Mouse (Mus musculus) hindbrain, embryonic 12.5 days (tissue): ENCODE results near the gene Fbxl18. TPM values are rescaled to one million over a fixed set of nuclear protein-coding genes. Genes with fewer than 3 reads are reported as not detected.
A peak's percentile ranks its signal among the peaks of the same experiment; 100 is the strongest.
"Not testable (repeated sequence)": the region's sequence is repeated elsewhere in the genome, so short reads cannot be mapped to it uniquely, and the experiment has no call there.

Experiments
- ATAC-seq: fragments of 200-750 bp; cut with Nextera tagmentation; 2 replicates; pipeline ENCODE4 v1.8.0; 2017; ENCODE audit warnings: moderate TSS enrichment; ENCODE audit not compliant: low FRiP score
- H3K27ac ChIP-seq: fragments of 300-500 bp; sonication (generic); 2 replicates; pipeline ENCODE4 v1.5.1; 2016; ENCODE audit warnings: mild to moderate bottlenecking
- H3K27me3 ChIP-seq: fragments of 300-500 bp; sonication (generic); 2 replicates; pipeline ENCODE4 v1.6.1; 2016; ENCODE audit warnings: mild to moderate bottlenecking
- H3K36me3 ChIP-seq: fragments of 300-500 bp; sonication (generic); 2 replicates; pipeline ENCODE4 v1.6.1; 2016; ENCODE audit warnings: mild to moderate bottlenecking
- H3K4me1 ChIP-seq: fragments of 300-500 bp; sonication (generic); 2 replicates; pipeline ENCODE4 v1.6.1; 2016
- H3K4me2 ChIP-seq: fragments of 300-500 bp; sonication (generic); replicated peaks from 2 replicates; pipeline ENCODE4 v1.6.1; 2016; ENCODE audit warnings: mild to moderate bottlenecking
- H3K4me3 ChIP-seq: fragments of 300-500 bp; sonication (generic); 2 replicates; pipeline ENCODE4 v1.5.1; 2016; ENCODE audit warnings: mild to moderate bottlenecking
- H3K9ac ChIP-seq: fragments of 300-500 bp; sonication (generic); 2 replicates; pipeline ENCODE4 v1.6.1; 2016; ENCODE audit warnings: mild to moderate bottlenecking, moderate library complexity
- H3K9me3 ChIP-seq: fragments of 300-500 bp; sonication (generic); replicated peaks from 2 replicates; pipeline ENCODE4 v1.6.1; 2016; ENCODE audit warnings: mild to moderate bottlenecking
- WGBS: fragments of 180-500 bp; shearing (Covaris S2); methylation state at CpG from one replicate; pipeline ENCODE4 v1.1.7; 2016; 5-methylcytosine and 5-hydroxymethylcytosine counted together
- polyA plus RNA-seq: library from polyadenylated mRNA; unstranded; fragments of >200 nt; fragmentation: Nextera tagmentation; extraction: Ambion mirVana; gene quantifications from 2 replicates; pipeline ENCODE4 v1.2.1, GENCODE M21; 2016

Gene Fbxl18
- polyA plus RNA-seq, 1 experiment from 2014 or later: 24.6 TPM

- WGBS: 78% methylated on average over 9 of the region's 9 CpGs
- Histone ChIP-seq H3K27ac (no peak overlapping the region), H3K9ac (no peak overlapping the region), H3K4me1 (no peaks in the 10 kb centered on the region), H3K36me3 (no peaks in the 10 kb centered on the region), H3K27me3 (no peaks in the 10 kb centered on the region), H3K4me2 (no peak overlapping the region), H3K9me3 (no peaks in the 10 kb centered on the region), H3K4me3 (no peak overlapping the region)
- no peak for ATAC-seq
These were observed 44.7 kb downstream of the Fbxl18 start for GRCm38 (mm10) chr5:142850476-142850875.

GRCm38 (mm10) chr5:142848911-142849310 is 46.3 kb downstream of the Fbxl18 start:
- no peaks in the 10 kb centered on the region for H3K9me3 ChIP-seq
- H3K36me3 ChIP-seq: no peaks in the 10 kb centered on the region
- no peaks in the 10 kb centered on the region for H3K27me3 ChIP-seq
- H3K4me1 ChIP-seq: no peaks in the 10 kb centered on the region
- H3K27ac ChIP-seq: no peak overlapping the region
- no peak overlapping the region for H3K4me3 ChIP-seq
- no peak for ATAC-seq
- no peak overlapping the region for H3K4me2 ChIP-seq
- WGBS: 95% methylated on average over 7 of the region's 7 CpGs
- H3K9ac ChIP-seq: no peak overlapping the region

GRCm38 (mm10) chr5:142848149-142848548 is 47.1 kb downstream of the Fbxl18 start:
- H3K27ac ChIP-seq: no peak overlapping the region
- no peak overlapping the region for H3K4me3 ChIP-seq
- no peaks in the 10 kb centered on the region for H3K27me3 ChIP-seq
- no peaks in the 10 kb centered on the region for H3K9me3 ChIP-seq
- no peak overlapping the region for H3K9ac ChIP-seq
- H3K4me2 ChIP-seq: no peak overlapping the region
- ATAC-seq: no peak
- no peaks in the 10 kb centered on the region for H3K4me1 ChIP-seq
- no peaks in the 10 kb centered on the region for H3K36me3 ChIP-seq
- 75% methylated on average over 3 of the region's 3 CpGs for WGBS

GRCm38 (mm10) chr5:142844467-142844866 is 50.8 kb downstream of the Fbxl18 start:
- H3K9ac ChIP-seq: no peak overlapping the region
- ATAC-seq: no peak
- no peak overlapping the region for H3K4me3 ChIP-seq
- no peaks in the 10 kb centered on the region for H3K36me3 ChIP-seq
- 59% methylated on average over 8 of the region's 8 CpGs for WGBS
- no peak overlapping the region for H3K4me2 ChIP-seq
- H3K27ac ChIP-seq: no peak overlapping the region
- H3K27me3 ChIP-seq: no peaks in the 10 kb centered on the region
- H3K9me3 ChIP-seq: no peaks in the 10 kb centered on the region
- no peaks in the 10 kb centered on the region for H3K4me1 ChIP-seq

DNA sequence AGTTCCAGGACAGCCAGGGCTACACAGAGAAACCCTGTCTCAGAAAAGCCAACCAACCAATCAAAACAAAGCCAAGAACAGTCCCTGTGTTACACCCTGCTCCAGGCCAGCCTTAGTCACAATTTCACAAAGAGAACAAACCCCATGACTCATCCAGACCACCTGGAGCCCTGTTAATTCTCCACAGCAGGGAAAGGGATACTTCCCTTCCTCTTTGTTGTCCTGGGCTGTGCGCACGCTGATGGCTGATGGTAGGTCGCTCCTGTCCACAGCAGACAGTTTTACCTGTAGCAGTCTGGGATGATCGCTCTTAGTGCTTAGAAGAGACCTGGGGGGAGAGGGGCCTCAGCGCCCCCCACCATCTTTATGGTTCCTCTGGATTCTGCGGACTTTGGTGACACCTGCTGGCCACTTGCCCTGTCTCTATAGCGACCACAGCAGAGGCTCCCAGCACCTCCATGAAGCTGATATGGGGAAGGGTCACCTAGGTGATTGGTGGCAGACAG is 53.0 kb downstream of the Fbxl18 start:
- Histone ChIP-seq H3K9ac (no peak overlapping the region), H3K36me3 (no peaks in the 10 kb centered on the region), H3K4me2 (no peak overlapping the region), H3K9me3 (no peaks in the 10 kb centered on the region), H3K4me1 (no peaks in the 10 kb centered on the region), H3K4me3 (no peak overlapping the region), H3K27me3 (no peaks in the 10 kb centered on the region), H3K27ac (no peak overlapping the region)
- ATAC-seq: peak; percentile 64
- 19% methylated on average over 7 of the region's 7 CpGs for WGBS

DNA sequence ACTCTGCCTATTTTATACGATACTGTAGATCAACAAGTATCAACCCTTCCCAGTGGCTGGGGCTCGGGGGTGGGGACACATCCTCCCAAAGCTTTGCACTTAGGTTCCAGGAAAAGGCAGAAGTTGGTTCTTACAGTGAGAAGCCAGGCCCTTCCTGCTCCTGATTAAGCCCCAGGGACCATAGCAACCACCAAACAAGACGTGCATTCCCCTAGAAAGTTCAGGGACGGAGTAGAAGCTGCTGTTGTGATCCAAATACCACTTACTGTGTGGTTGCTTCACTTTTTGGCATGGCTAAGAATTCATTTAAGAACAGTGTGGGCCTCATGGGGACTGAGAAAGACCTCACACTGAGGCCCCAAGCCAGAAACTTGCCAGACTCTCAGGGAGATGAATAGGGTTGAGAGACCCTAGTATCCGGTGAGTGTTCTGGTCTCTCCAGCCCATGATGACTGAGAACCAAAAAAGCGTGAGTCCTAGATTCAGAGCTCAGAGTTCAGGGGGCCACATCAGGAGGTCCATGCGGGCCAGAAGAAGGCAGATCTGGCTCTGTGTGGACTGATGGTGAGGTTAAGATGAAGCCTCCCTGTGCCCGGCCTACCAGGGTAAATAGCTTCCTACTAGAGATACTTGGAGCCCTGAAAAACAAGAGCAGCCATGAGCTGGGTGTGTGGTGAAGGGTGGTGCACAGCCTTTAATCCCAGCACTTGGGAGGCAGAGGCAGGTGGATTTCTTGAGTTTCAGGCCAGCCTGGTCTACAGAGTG is 53.7 kb downstream of the Fbxl18 start:
- 81% methylated on average over 8 of the region's 8 CpGs for WGBS
- ATAC-seq: no peak
- H3K9ac ChIP-seq: no peak overlapping the region

GRCm38 (mm10) chr5:142837427-142837826 is 57.8 kb downstream of the Fbxl18 start:
- not testable (repeated sequence) for H3K4me2 ChIP-seq, H3K36me3 ChIP-seq, H3K27ac ChIP-seq, H3K9me3 ChIP-seq, H3K9ac ChIP-seq, H3K27me3 ChIP-seq, H3K4me1 ChIP-seq, ATAC-seq, H3K4me3 ChIP-seq
- WGBS: 95% methylated on average over 2 of the region's 2 CpGs

More for the DNA sequence above, 53.7 kb downstream of the Fbxl18 start:
- Histone ChIP-seq H3K27me3 (no peaks in the 10 kb centered on the region), H3K9me3 (no peaks in the 10 kb centered on the region), H3K4me2 (no peak overlapping the region), H3K4me3 (no peak overlapping the region), H3K27ac (no peak overlapping the region), H3K36me3 (no peaks in the 10 kb centered on the region), H3K4me1 (no peaks in the 10 kb centered on the region)

DNA sequence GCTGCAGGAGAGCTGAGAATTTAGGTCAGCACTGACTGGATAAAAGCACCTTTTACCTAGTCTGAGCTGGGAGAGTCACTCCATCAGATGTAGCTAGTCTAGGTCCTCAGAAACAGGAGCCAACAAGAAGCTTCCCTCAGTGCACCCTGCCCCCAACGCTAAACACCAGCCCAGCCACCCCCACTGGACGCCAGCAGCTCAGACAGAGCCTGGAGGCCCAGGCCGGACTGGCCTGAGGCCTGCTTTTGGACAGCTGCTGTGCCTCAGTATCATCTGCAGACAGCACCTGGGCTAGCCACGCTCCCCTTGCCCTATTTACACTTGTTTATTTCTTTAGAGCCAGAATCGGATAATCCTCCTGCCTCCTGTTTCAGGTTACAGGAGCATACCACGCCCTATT is 58.3 kb downstream of the Fbxl18 start:
- Histone ChIP-seq H3K4me1 (no peaks in the 10 kb centered on the region), H3K4me2 (no peak overlapping the region), H3K36me3 (no peaks in the 10 kb centered on the region), H3K27ac (no peak overlapping the region), H3K27me3 (no peaks in the 10 kb centered on the region), H3K9ac (no peak overlapping the region), H3K9me3 (no peaks in the 10 kb centered on the region), H3K4me3 (no peak overlapping the region)
- no peak for ATAC-seq
- 73% methylated on average over 6 of the region's 6 CpGs for WGBS

DNA sequence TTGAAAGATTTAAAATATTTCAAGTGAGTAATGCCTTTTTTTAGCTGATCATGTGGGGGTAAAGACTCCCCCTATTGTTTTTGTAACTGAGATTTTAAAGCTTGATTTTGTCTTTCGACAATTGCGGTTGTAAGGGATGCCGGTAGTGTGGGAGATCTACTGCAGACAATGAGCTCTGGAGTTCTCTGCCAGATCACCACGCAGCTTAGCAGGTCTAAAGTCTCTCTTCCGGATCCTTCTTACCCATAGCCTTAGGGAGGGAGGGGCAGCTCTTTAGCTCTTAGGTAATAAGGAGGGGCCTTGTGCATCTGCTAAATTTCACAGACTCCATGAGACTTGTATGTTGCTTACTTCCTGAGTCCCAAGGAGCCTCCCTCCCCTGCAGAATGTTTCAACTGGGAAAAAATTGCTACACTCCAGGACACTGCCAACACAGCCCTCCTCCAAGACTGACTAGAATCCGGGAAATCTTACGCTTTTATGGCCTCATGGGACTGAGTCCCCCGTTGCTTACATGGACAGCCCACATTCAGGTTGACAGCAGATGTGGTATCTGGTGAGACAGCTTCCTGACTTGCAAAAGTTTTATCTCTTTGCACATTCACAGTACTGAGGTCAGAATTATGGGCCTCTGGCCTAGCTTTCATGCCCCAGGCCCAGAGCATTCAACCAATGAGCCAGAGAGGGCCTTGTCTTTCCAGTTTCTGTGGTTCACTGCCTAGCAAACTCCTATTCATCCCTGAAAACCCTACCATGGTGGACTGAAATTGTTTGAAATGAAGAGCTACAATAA is 61.4 kb downstream of the Fbxl18 start:
- ATAC-seq: no peak
- H3K4me2 ChIP-seq: no peak overlapping the region
- no peaks in the 10 kb centered on the region for H3K36me3 ChIP-seq
- H3K4me3 ChIP-seq: no peak overlapping the region
- no peak overlapping the region for H3K27ac ChIP-seq
- 77% methylated on average over 8 of the region's 8 CpGs for WGBS
- H3K4me1 ChIP-seq: no peaks in the 10 kb centered on the region
- no peaks in the 10 kb centered on the region for H3K9me3 ChIP-seq
- no peaks in the 10 kb centered on the region for H3K27me3 ChIP-seq
- H3K9ac ChIP-seq: no peak overlapping the region

GRCm38 (mm10) chr5:142826131-142826530 is 69.1 kb downstream of the Fbxl18 start:
- WGBS: 81% methylated on average over 4 of the region's 4 CpGs
- H3K9me3 ChIP-seq: no peaks in the 10 kb centered on the region
- no peaks in the 10 kb centered on the region for H3K36me3 ChIP-seq
- no peak overlapping the region for H3K9ac ChIP-seq
- H3K4me2 ChIP-seq: no peak overlapping the region
- no peak for ATAC-seq
- no peaks in the 10 kb centered on the region for H3K27me3 ChIP-seq
- peak overlapping the region; percentile 48; the same call in 1 of the 2 replicates for H3K27ac ChIP-seq
- H3K4me3 ChIP-seq: no peak overlapping the region
- peaks cover 38% of the 10 kb centered on the region for H3K4me1 ChIP-seq

DNA sequence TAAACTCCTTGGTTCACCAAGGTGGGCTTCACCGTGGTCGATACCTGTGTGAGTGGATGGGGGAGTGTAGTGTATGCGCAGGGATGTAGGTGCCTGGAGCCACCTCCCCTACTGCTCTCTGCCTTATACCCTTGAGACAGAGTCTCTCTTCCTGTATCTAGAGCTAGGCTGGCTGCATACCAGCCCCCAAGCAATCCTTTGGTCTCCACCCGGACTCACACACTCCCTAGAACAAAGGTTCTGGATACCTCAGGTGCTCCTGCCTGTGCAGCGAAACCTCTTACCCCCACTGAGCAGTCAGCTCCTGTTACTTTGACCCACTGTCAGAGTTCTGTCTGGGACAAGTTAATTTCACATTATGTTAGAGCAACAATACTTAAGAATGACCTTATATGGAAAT is 69.6 kb downstream of the Fbxl18 start:
- no peak overlapping the region for H3K4me2 ChIP-seq
- H3K9me3 ChIP-seq: no peaks in the 10 kb centered on the region
- WGBS: 66% methylated on average over 5 of the region's 5 CpGs
- no peak overlapping the region for H3K9ac ChIP-seq
- peaks cover 38% of the 10 kb centered on the region for H3K4me1 ChIP-seq
- H3K36me3 ChIP-seq: no peaks in the 10 kb centered on the region
- ATAC-seq: no peak
- H3K27me3 ChIP-seq: no peaks in the 10 kb centered on the region
- no peak overlapping the region for H3K4me3 ChIP-seq
- peak overlapping the region; percentile 48; the same call in 1 of the 2 replicates for H3K27ac ChIP-seq

- H3K9me3 ChIP-seq: no peaks in the 10 kb centered on the region
These were observed 71.1 kb downstream of the Fbxl18 start for GRCm38 (mm10) chr5:142824091-142824490.

More at GRCm38 (mm10) chr5:142824091-142824490, 71.1 kb downstream of the Fbxl18 start:
- ATAC-seq: no peak
- H3K27ac ChIP-seq: peak overlapping the region; percentile 100
- peak overlapping the region; percentile 88 for H3K4me2 ChIP-seq
- WGBS: 13% methylated on average over 6 of the region's 6 CpGs
- no peaks in the 10 kb centered on the region for H3K27me3 ChIP-seq
- peaks cover 38% of the 10 kb centered on the region for H3K4me1 ChIP-seq
- peak overlapping the region; percentile 18; the same call in 1 of the 2 replicates for H3K9ac ChIP-seq
- no peaks in the 10 kb centered on the region for H3K36me3 ChIP-seq
- no peak overlapping the region; the same call in 1 of the 2 replicates for H3K4me3 ChIP-seq
